Mouse (Mus musculus) ES-Bruce4 (cell line): ENCODE data around the gene Slc6a11. TPM values are rescaled to one million over a fixed set of nuclear protein-coding genes. Genes with fewer than 3 reads are reported as not detected.

Source experiments
- H3K27ac ChIP-seq: 2 replicates; pipeline ENCODE4 v1.5.1; 2012; ENCODE audit warnings: low read length, inconsistent platforms; ENCODE audit not compliant: insufficient read depth
- H3K27me3 ChIP-seq: 2 replicates; pipeline ENCODE4 v1.6.1; 2012; ENCODE audit warnings: mild to moderate bottlenecking, low read length, inconsistent platforms; ENCODE audit not compliant: control insufficient read depth, poor library complexity, insufficient read depth, severe bottlenecking
- H3K36me3 ChIP-seq: 2 replicates; pipeline ENCODE4 v1.6.1; 2012; ENCODE audit warnings: inconsistent platforms, mild to moderate bottlenecking, low read length, moderate library complexity; ENCODE audit not compliant: control insufficient read depth, poor library complexity, insufficient read depth, severe bottlenecking
- H3K4me1 ChIP-seq: one replicate; pipeline ENCODE4 v1.8.1; 2011; ENCODE audit warnings: low read length; ENCODE audit not compliant: control insufficient read depth, insufficient read depth
- H3K4me3 ChIP-seq: 2 replicates; pipeline ENCODE4 v1.5.1; 2011; ENCODE audit warnings: low read depth, mild to moderate bottlenecking, low read length
- H3K9ac ChIP-seq: 2 replicates; pipeline ENCODE4 v1.6.1; 2012; ENCODE audit warnings: low read depth, mild to moderate bottlenecking, inconsistent platforms; ENCODE audit not compliant: poor library complexity, severe bottlenecking
- H3K9me3 ChIP-seq: replicated peaks from 2 replicates; pipeline ENCODE4 v1.6.1; 2012; ENCODE audit warnings: mild to moderate bottlenecking, low read length, inconsistent platforms; ENCODE audit not compliant: control insufficient read depth, poor library complexity, insufficient read depth, severe bottlenecking
- CTCF ChIP-seq: IDR thresholded peaks from one replicate; pipeline ENCODE4 v1.8.1; 2011; ENCODE audit warnings: low read depth, low read length
- EP300 ChIP-seq: IDR thresholded peaks from 2 replicates; pipeline ENCODE4 v1.6.1; 2011; ENCODE audit warnings: low read depth, low read length; ENCODE audit not compliant: insufficient read depth
- POLR2A ChIP-seq: IDR thresholded peaks from one replicate; pipeline ENCODE4 v1.8.1; 2011; ENCODE audit warnings: low read length; ENCODE audit not compliant: insufficient read depth
- polyA plus RNA-seq: library from polyadenylated mRNA; stranded (reverse); fragments of >200 nt; gene quantifications from 2 replicates; pipeline ENCODE4 v1.2.4, GENCODE M21; 2011; ENCODE audit warnings: low read depth; ENCODE audit not compliant: missing spikeins, insufficient read depth, insufficient read length

Slc6a11 gene
- polyA plus RNA-seq, 1 experiment, result 0.19 TPM

- TF ChIP-seq CTCF (no peak), EP300 (no peak), POLR2A (no peak)
- no peaks in the 10 kb centered on the region for H3K4me1 ChIP-seq
- H3K36me3 ChIP-seq, result no peaks in the 10 kb centered on the region
- H3K9me3 ChIP-seq, result no peaks in the 10 kb centered on the region
- no peak overlapping the region for H3K27ac ChIP-seq
- H3K27me3 ChIP-seq, result no peaks in the 10 kb centered on the region
- no peak overlapping the region for H3K9ac ChIP-seq
- no peak overlapping the region for H3K4me3 ChIP-seq
Observed at GRCm38 (mm10) chr6:114216741-114217414, 85.8 kb downstream of the Slc6a11 start.

DNA sequence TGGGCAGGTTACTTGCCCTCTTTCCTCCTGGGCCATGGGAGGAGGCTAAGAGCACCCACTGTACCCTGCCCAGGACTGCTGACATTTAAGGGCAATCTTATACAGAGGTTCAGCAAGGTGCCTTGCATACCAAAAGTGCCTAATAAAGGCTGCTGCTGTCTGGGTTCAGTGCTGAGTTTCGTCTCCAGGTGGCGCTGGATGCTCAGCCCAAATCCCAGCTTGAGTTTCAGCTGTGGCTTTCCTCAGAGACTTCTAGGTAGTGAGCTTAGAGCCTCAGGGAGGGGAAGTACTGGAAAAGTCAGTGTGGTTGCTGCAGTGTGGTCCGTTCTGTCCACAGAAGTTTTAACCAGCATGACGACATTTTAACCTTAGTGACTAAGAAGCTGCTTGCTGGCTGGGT, 93.4 kb downstream of the Slc6a11 start:
- Histone ChIP-seq H3K4me3 (no peak overlapping the region), H3K9ac (no peak overlapping the region), H3K27ac (no peak overlapping the region), H3K4me1 (no peaks in the 10 kb centered on the region), H3K36me3 (no peaks in the 10 kb centered on the region), H3K27me3 (no peaks in the 10 kb centered on the region), H3K9me3 (no peaks in the 10 kb centered on the region)
- TF ChIP-seq EP300 (no peak), CTCF (peak; percentile 63), POLR2A (no peak)

GRCm38 (mm10) chr6:114227378-114227777, 96.3 kb downstream of the Slc6a11 start:
- no peak overlapping the region for H3K9ac ChIP-seq
- H3K9me3 ChIP-seq, result no peaks in the 10 kb centered on the region
- no peaks in the 10 kb centered on the region for H3K27me3 ChIP-seq
- H3K27ac ChIP-seq, result no peak overlapping the region
- TF ChIP-seq EP300 (no peak), CTCF (no peak), POLR2A (no peak)
- no peak overlapping the region for H3K4me3 ChIP-seq
- no peaks in the 10 kb centered on the region for H3K4me1 ChIP-seq
- no peaks in the 10 kb centered on the region for H3K36me3 ChIP-seq

GRCm38 (mm10) chr6:114228196-114228595, 97.2 kb downstream of the Slc6a11 start:
- Histone ChIP-seq H3K27ac (no peak overlapping the region), H3K4me1 (no peaks in the 10 kb centered on the region), H3K36me3 (no peaks in the 10 kb centered on the region)

GRCm38 (mm10) chr6:114238892-114239644, 108.0 kb downstream of the Slc6a11 start:
- H3K27me3 ChIP-seq, result no peaks in the 10 kb centered on the region
- no peaks in the 10 kb centered on the region for H3K36me3 ChIP-seq
- H3K9me3 ChIP-seq, result no peaks in the 10 kb centered on the region
- no peak overlapping the region for H3K4me3 ChIP-seq
- H3K9ac ChIP-seq, result no peak overlapping the region
- no peak for TF ChIP-seq POLR2A
- no peak for TF ChIP-seq CTCF
- no peak overlapping the region for H3K27ac ChIP-seq
- no peaks in the 10 kb centered on the region for H3K4me1 ChIP-seq

More at GRCm38 (mm10) chr6:114228196-114228595, 97.2 kb downstream of the Slc6a11 start:
- no peaks in the 10 kb centered on the region for H3K27me3 ChIP-seq
- H3K9me3 ChIP-seq, result no peaks in the 10 kb centered on the region
- TF ChIP-seq CTCF, result no peak
- TF ChIP-seq POLR2A, result no peak
- no peak for TF ChIP-seq EP300
- no peak overlapping the region for H3K4me3 ChIP-seq
- no peak overlapping the region for H3K9ac ChIP-seq

DNA sequence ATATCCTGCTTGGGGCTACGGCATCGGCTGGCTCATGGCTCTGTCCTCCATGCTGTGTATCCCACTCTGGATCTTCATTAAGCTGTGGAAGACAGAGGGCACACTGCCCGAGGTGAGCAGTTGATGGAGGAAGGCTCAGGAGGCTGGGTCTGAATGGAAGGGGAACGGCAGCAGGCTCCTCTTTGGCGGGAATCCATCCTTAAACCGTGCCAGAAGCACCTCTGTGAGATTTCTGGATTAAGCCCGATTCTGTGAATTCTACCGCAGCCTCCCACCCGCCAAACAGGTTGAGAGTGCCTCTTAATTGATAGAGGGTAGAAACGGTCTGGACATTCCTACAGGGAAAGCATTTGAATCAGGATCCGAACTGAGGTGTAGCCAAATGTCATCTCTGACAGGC, 114.6 kb downstream of the Slc6a11 start:
- H3K4me3 ChIP-seq, result no peak overlapping the region
- no peak for TF ChIP-seq POLR2A
- no peaks in the 10 kb centered on the region for H3K27me3 ChIP-seq

More for the DNA sequence above, 114.6 kb downstream of the Slc6a11 start:
- Histone ChIP-seq H3K9ac (no peak overlapping the region), H3K9me3 (no peaks in the 10 kb centered on the region), H3K36me3 (no peaks in the 10 kb centered on the region), H3K27ac (no peak overlapping the region), H3K4me1 (no peaks in the 10 kb centered on the region)
